Mouse (Mus musculus) heart, embryonic 10.5 days (tissue): ENCODE measurements around the gene Gm49361. TPM values are rescaled to one million over a fixed set of nuclear protein-coding genes. Genes with fewer than 3 reads are reported as not detected.

Experiments
- DNase-seq: peaks from one replicate; pipeline ENCODE4 v3.0.0-alpha.2; 2017; ENCODE audit warnings: low spot score
- H3K27ac ChIP-seq: fragments of 300-500 bp; sonication (generic); 2 replicates; pipeline ENCODE4 v1.5.1; 2016; ENCODE audit warnings: mild to moderate bottlenecking
- H3K27me3 ChIP-seq: fragments of 300-500 bp; sonication (generic); 2 replicates; pipeline ENCODE4 v1.6.1; 2016; ENCODE audit warnings: mild to moderate bottlenecking; ENCODE audit not compliant: poor library complexity, insufficient read depth, severe bottlenecking
- H3K36me3 ChIP-seq: fragments of 300-500 bp; sonication (generic); 2 replicates; pipeline ENCODE4 v1.6.1; 2016; ENCODE audit warnings: mild to moderate bottlenecking, moderate library complexity
- H3K4me1 ChIP-seq: fragments of 300-500 bp; sonication (generic); 2 replicates; pipeline ENCODE4 v1.6.1; 2016; ENCODE audit warnings: mild to moderate bottlenecking
- H3K4me3 ChIP-seq: fragments of 300-500 bp; sonication (generic); 2 replicates; pipeline ENCODE4 v1.5.1; 2016; ENCODE audit warnings: mild to moderate bottlenecking, moderate library complexity
- H3K9me3 ChIP-seq: fragments of 300-500 bp; sonication (generic); 2 replicates; pipeline ENCODE4 v1.6.1; 2016; ENCODE audit warnings: mild to moderate bottlenecking, moderate library complexity
- WGBS: fragments of 180-500 bp; shearing (Covaris S2); methylation state at CpG from one replicate; pipeline ENCODE4 v1.1.7; 2016; 5-methylcytosine and 5-hydroxymethylcytosine counted together
- polyA plus RNA-seq: library from polyadenylated mRNA; unstranded; fragments of >200 nt; fragmentation: Nextera tagmentation; extraction: Ambion mirVana; gene quantifications from 2 replicates; pipeline ENCODE4 v1.2.1, GENCODE M21; 2016

Gm49361 gene
- polyA plus RNA-seq, result not detected in 2 replicates

- Histone ChIP-seq H3K4me1 (peaks cover 47% of the 10 kb centered on the region), H3K36me3 (no peaks in the 10 kb centered on the region), H3K9me3 (no peaks in the 10 kb centered on the region), H3K27ac (peak within 1 kb of the TSS; percentile 99), H3K4me3 (peak within 1 kb of the TSS; percentile 91), H3K27me3 (no peaks in the 10 kb centered on the region)
- under 1% methylated on average over 68 of the region's 68 CpGs for WGBS
- DNase-seq, result peak; percentile 94
Observed at GRCm38 (mm10) chr14:57746001-57746771, at the start of gene Gm49361. TSS of gene Gm49361 (minus strand) at chr14:57746103.

DNA sequence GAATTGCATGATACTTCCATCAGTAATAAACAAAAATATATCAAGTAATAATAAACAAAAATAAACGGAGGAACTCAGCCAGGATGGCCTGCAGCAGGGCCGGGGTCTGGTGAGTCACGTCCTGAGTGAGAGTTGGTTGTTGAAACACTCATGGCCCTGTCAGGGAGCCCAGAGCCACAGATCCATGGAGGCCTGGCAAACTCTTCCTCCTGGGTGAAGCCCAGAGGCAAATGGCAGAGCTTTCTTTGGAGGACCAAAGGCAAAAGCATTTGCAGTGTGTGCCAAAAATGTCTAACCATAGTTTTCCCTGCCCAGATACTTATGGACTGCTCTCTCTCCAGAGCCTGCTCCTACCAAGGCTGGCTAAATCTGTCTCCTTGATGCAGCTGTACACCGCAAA is 45.3 kb upstream of the Gm49361 start:
- Histone ChIP-seq H3K9me3 (no peaks in the 10 kb centered on the region), H3K4me1 (no peaks in the 10 kb centered on the region), H3K36me3 (no peaks in the 10 kb centered on the region), H3K27me3 (no peaks in the 10 kb centered on the region), H3K4me3 (no peak overlapping the region), H3K27ac (no peak overlapping the region)
- WGBS, result 79% methylated on average over 4 of the region's 4 CpGs
- DNase-seq, result no peak

GRCm38 (mm10) chr14:57789759-57790158 is 43.9 kb upstream of the Gm49361 start:
- Histone ChIP-seq H3K27me3 (no peaks in the 10 kb centered on the region), H3K4me1 (no peaks in the 10 kb centered on the region), H3K36me3 (no peaks in the 10 kb centered on the region), H3K9me3 (no peaks in the 10 kb centered on the region), H3K4me3 (no peak overlapping the region), H3K27ac (no peak overlapping the region)
- 81% methylated on average over 9 of the region's 9 CpGs for WGBS
- no peak for DNase-seq

GRCm38 (mm10) chr14:57789311-57789710 is 43.4 kb upstream of the Gm49361 start:
- H3K36me3 ChIP-seq, result no peaks in the 10 kb centered on the region
- H3K27me3 ChIP-seq, result no peaks in the 10 kb centered on the region
- H3K4me1 ChIP-seq, result no peaks in the 10 kb centered on the region
- WGBS, result 77% methylated on average over 2 of the region's 2 CpGs
- no peak overlapping the region for H3K4me3 ChIP-seq
- DNase-seq, result no peak
- no peak overlapping the region for H3K27ac ChIP-seq
- no peaks in the 10 kb centered on the region for H3K9me3 ChIP-seq

DNA sequence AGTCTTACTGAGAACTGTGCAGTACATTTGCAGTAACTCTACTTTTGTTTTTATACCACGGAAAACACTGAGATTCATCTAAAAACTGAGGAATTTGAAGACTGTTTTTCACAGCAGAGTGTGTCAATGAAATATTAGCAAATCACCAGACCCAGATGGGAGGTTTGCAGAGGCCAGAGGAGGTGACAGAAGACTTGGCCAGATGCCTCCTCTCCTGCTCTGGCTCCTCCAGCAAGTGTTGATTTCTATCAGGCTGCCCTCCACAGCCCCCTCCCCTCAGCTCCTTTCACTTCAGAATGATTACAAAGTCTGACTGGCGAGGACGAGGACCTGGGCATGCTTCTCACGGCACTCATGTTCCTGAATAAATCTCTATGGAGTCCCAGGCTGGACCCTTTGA is 41.5 kb upstream of the Gm49361 start:
- Histone ChIP-seq H3K4me1 (no peaks in the 10 kb centered on the region), H3K36me3 (no peaks in the 10 kb centered on the region), H3K27me3 (no peaks in the 10 kb centered on the region), H3K4me3 (no peak overlapping the region), H3K9me3 (no peaks in the 10 kb centered on the region), H3K27ac (no peak overlapping the region)
- DNase-seq, result no peak
- 52% methylated on average over 4 of the region's 4 CpGs for WGBS

DNA sequence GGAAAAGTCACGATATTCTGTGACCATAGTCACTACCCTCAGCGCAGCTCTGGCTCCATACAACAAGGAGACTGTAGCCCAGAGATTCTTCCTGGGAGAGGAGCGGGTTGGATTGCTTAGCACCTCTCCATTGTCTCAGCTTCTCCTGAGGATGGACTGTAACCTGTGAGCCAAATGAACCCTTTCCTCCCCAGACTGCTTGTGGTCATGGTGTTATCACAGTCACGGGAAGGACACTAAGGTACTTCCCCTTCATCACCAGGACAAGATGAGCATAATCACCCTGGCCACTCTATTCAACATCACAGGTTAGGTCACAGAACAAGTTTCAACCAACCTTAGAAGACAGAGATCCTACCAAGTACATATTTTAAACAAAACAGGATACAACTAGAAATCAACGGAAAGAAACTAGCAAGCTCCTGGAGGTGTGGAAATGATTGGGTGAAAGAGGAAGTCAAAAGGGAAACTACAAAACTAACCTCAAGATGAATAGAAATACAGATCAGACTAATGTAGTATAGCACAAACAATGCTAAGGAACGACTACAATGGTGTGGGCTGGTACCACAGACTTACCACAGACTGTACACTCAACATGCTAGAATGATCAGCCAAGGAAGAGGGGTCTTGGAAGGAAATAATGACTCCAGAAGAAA is 26.4 kb upstream of the Gm49361 start:
- DNase-seq, result no peak
- WGBS, result 74% methylated on average over 6 of the region's 6 CpGs
- Histone ChIP-seq H3K27me3 (no peaks in the 10 kb centered on the region), H3K36me3 (no peaks in the 10 kb centered on the region), H3K4me1 (no peaks in the 10 kb centered on the region), H3K4me3 (no peak overlapping the region), H3K27ac (no peak overlapping the region), H3K9me3 (no peaks in the 10 kb centered on the region)

DNA sequence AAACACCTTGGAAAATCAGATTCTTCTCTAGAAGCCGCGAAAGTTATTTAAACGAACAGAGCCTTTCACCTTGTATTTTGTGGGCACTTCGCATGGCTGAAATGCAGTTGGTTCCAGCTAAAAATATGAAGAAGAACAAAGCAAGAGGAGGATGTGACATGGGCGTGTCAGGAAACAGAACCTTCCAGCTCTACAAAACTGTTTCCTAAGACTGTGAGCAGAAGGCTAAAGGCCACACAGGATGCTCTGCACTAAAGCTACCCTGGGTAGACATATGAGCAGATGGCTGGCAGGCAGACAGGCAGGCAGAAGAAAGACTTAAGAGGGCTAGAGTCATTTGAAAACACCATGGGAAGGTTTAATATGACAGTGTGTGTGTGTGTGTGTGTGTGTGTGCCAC is 23.2 kb upstream of the Gm49361 start:
- 92% methylated on average over 5 of the region's 5 CpGs for WGBS
- Histone ChIP-seq H3K9me3 (no peaks in the 10 kb centered on the region), H3K4me1 (no peaks in the 10 kb centered on the region), H3K27ac (no peak overlapping the region), H3K36me3 (no peaks in the 10 kb centered on the region), H3K27me3 (no peaks in the 10 kb centered on the region), H3K4me3 (no peak overlapping the region)
- no peak for DNase-seq

DNA sequence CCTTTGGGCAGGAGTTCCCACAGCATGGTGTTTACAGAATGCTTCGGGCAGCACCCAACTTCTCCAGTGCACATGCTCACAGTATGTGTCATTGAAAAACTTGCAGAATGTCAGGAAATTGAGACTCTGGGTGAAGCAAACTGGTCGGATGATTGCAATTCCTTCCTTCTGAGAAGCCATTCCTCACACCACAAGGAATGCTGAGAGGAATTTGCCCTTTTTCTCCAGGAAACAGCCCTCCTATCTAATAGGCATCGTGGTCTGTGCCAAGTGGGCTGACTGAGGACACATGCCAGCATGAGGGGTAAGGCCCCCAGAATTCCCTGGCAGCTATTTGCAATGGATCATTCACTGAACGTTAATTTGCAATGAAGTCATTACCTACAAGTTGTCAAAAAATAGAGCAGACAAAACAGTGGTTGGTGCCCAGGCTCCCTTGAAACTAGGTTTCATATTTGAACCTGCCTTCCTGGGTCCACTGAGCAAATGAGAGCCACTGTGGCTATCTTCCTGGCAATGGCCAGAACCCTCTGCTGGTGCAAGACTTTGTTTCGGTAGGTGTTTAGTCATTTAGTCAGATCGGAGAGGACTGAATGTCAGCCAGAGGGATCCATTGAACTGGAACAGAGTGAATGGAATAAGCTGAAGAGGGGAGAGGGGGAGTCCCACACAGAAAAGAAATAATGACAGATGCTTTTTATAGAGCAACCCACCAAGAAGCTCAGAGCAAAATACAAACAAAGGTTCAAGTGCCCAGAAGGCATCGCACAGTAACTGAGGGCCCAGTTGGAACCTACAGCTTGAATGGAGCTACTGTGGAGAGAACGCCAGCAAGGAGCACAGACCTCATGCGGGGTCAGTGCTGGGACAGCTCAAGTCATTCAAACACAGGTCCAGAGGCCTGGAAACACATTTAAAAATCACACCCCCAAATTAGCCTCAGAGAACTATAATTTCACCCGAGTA is 14.8 kb upstream of the Gm49361 start:
- no peak overlapping the region for H3K4me3 ChIP-seq
- no peaks in the 10 kb centered on the region for H3K36me3 ChIP-seq
- 70% methylated on average over 10 of the region's 10 CpGs for WGBS
- no peak for DNase-seq
- H3K27me3 ChIP-seq, result no peaks in the 10 kb centered on the region
- no peaks in the 10 kb centered on the region for H3K4me1 ChIP-seq
- no peaks in the 10 kb centered on the region for H3K9me3 ChIP-seq
- H3K27ac ChIP-seq, result no peak overlapping the region

DNA sequence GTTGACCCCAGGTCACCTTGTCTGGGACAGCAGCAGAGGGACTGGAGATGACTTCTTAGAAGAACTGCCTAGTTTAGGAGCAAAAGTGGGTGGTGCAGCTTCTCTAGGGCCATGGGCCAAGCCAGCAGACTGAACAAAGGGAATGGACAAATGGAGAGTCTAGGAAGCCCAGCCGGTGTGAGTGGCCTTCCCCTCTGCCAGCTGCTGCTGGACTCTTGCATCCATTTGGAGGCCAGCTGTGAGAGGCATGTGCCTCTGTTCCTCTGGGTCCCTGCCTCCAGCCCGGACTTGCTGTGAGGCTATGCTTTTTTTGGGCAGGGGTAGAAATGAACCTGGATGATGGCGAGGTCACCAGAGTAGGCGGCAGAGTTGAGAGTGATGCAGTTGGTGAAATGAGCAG is 12.3 kb upstream of the Gm49361 start, which contains the start of gene Lats2:
Lats2 (minus strand) TSS at position 152 of the 400 bp plus-strand sequence.
- Histone ChIP-seq H3K36me3 (no peaks in the 10 kb centered on the region), H3K9me3 (no peaks in the 10 kb centered on the region), H3K4me1 (peaks cover 13% of the 10 kb centered on the region), H3K27ac (no peak within 1 kb of the TSS), H3K27me3 (no peaks in the 10 kb centered on the region), H3K4me3 (no peak within 1 kb of the TSS)
- 73% methylated on average over 4 of the region's 4 CpGs for WGBS
- DNase-seq, result no peak

GRCm38 (mm10) chr14:57756094-57756493 is 10.2 kb upstream of the Gm49361 start:
- no peaks in the 10 kb centered on the region for H3K27me3 ChIP-seq
- WGBS, result 86% methylated on average over 4 of the region's 4 CpGs
- H3K27ac ChIP-seq, result no peak overlapping the region
- no peaks in the 10 kb centered on the region for H3K36me3 ChIP-seq
- H3K9me3 ChIP-seq, result no peaks in the 10 kb centered on the region
- peaks cover 22% of the 10 kb centered on the region for H3K4me1 ChIP-seq
- no peak overlapping the region for H3K4me3 ChIP-seq
- no peak for DNase-seq

- no peaks in the 10 kb centered on the region for H3K9me3 ChIP-seq
- no peak overlapping the region for H3K27ac ChIP-seq
- no peaks in the 10 kb centered on the region for H3K27me3 ChIP-seq
- H3K4me1 ChIP-seq, result peaks cover 22% of the 10 kb centered on the region
- no peak overlapping the region for H3K4me3 ChIP-seq
- no peak for DNase-seq
- 93% methylated on average over 2 of the region's 2 CpGs for WGBS
- H3K36me3 ChIP-seq, result no peaks in the 10 kb centered on the region
Observed at GRCm38 (mm10) chr14:57755661-57756060, 9.8 kb upstream of the Gm49361 start.

DNA sequence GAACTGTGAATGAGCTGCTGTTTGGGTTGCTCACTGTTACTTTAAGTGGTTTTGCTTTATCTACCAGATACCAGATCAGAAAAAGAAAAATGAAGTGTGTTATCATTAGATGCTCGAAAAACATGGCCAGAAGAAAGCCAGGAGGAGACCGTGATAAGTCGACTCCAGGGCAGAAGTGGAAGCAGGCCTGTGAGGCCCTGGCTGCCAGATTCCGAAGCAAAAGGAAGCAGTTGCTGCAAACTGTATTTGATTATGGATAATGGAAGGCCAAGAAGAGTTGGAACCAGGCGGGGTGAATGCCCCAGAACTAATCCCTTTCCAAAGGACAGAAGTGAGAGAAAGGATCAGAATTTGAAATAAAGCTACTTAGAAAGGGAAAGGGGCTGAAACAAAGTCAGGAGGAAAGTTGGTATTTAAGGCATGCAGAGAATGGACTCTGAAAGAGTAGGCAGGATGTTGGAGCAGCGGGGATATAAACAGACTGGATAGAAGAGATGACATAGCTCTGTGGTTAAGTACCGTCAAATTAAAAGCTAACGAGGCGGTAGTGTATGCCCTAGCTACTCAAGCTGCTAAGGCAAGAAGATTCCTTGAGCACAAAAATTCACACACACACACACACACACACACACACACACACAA is 7.6 kb upstream of the Gm49361 start:
- Histone ChIP-seq H3K27ac (peak overlapping the region; percentile 84), H3K4me3 (peak overlapping the region; percentile 19; the same call in 1 of the 2 replicates), H3K4me1 (peaks cover 33% of the 10 kb centered on the region), H3K36me3 (no peaks in the 10 kb centered on the region), H3K9me3 (no peaks in the 10 kb centered on the region), H3K27me3 (no peaks in the 10 kb centered on the region)
- WGBS, result 4% methylated on average over 9 of the region's 9 CpGs
- DNase-seq, result no peak
